Mouse (Mus musculus) c-Kit-negative CD71-positive TER-119-positive erythroid progenitor cells, embryonic 14.5 days (primary cell): ENCODE measurements around the gene Sall4.

Source experiments
- DNase-seq: peaks from one replicate; pipeline ENCODE4 v3.0.0-alpha.2; 2013; ENCODE audit warnings: low read depth, low spot score

Sall4 gene

DNA sequence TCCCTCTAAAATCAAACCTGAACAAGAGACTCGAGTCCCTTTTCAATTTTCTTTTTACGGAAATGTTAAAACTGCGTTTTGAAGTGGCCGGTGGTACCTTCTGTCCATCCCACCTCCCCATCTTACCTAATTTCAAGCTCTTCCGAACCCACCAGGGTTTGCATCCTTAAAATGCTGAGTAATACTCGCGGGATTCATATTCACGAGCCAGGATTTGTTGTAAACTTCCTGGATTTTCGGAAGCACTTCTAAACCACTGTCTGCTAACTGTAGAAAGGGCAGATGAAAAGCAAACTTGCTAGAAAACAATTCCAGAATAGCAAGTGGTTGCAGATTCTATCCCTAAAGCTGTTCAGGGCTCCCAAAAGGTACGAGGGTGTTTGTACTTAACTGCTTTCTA lies at the start of gene Sall4:
Gene Sall4 (minus strand): TSS at position 362 of the 400 bp plus-strand sequence.
- no peak for DNase-seq

DNA sequence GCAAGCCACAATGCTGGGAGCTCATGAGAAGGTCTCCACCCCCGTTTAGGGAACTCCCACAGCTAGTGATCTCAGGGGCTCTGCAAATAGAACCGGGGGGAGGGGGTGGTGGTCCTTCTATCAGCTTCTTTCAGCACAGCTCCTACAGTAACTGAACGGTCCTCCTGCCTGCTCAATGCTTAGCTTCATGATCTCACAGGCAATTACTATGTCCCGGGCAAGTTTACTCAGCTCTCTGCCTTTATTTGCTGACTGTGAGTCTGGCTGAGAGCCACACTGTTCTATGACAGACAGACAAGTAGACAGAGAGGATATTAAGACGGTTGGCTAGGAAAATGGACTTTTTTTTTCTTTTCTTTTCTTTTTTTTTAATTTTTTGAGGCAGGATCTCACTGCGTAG lies 45.5 kb upstream of the Sall4 start:
- no peak for DNase-seq

DNA sequence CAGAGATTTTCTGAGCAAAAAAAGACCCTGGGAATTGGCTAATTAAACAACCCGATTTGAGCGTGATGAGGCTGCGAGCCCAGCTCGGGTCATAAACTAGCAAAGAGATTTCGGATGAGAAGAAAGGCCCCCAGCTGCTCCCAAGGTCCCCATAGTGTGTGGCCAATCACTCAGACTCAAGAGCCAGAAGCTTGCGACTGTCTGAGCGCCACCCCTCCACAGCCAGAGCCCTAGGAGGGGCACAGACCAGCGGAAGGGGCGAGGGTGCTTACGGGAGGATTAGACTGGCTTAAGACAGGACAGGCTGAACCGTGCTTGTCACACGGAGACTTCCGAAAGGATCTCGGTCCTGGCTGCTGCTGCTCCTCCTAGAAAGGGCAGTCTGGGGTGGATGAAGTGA lies 42.2 kb upstream of the Sall4 start:
- DNase-seq, result no peak

- no peak for DNase-seq
Observed at GRCm38 (mm10) chr2:168807681-168808080, 39.9 kb upstream of the Sall4 start.

GRCm38 (mm10) chr2:168803849-168804248 lies 36.1 kb upstream of the Sall4 start:
- no peak for DNase-seq

- no peak for DNase-seq
Observed at GRCm38 (mm10) chr2:168799326-168799725, 31.6 kb upstream of the Sall4 start.

DNA sequence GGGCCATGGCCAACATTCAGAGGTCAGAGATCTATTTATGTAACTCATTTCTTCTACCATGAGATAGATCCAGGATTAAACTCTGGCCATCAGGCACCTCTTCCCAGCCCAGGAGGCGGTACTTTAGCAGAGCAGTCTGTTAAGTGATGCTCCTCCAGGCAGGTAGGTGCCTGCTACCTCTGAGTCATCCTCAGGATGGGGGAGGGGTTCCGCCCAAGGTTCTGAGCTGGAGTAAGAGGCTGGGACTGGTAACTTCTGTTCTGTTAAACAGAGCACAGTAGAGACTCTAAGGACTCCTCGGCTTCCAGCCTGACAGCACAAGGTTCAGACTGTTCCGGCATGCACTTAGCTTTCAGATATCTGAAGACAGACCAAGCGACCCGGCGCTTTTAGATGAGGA lies 31.2 kb upstream of the Sall4 start:
- no peak for DNase-seq

- DNase-seq, result no peak
Observed at GRCm38 (mm10) chr2:168791115-168791802, 23.5 kb upstream of the Sall4 start.

- DNase-seq, result no peak
Observed at GRCm38 (mm10) chr2:168786174-168786573, 18.4 kb upstream of the Sall4 start.

- no peak for DNase-seq
Observed at GRCm38 (mm10) chr2:168780596-168780995, 12.9 kb upstream of the Sall4 start.

- DNase-seq, result no peak
Observed at GRCm38 (mm10) chr2:168780024-168780423, 12.3 kb upstream of the Sall4 start.

DNA sequence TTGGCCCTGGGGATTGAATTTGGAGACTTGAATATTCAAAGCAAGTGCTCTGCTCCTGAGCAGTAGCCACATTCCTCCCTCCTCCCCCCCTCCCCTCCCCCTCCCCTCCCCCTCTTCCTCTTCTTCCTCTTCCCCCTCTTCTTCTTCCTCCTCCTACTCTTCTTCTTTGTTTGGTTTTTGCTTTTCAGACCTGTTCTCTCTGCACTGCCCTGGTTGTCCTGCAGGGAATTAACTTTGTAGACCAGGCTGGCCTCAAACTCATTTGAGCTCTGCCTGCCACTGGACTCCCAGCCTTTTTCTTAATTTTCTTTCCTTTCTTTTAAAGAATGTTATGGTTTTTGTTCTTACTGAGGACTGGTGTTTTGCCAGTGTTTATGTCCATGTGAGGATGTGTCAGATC lies 9.7 kb upstream of the Sall4 start:
- DNase-seq, result no peak

DNA sequence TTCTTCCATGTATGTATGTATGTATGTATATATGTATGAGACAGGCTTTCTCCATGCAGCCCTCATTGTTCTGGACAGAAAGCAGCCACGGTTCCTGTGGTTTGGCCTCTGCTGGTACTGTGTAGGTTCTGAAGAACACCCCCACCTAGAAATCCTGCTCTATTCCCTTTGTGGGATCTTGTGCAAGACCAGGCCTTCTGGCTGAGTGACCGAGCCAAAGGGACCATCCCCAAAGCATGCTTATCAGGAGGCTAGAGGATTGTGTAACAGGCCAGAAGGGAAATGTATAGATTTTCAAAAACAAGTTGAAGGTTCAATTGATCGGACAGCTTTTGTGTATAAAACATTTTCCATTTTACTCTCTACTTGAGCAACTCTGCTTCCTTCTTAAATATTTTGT lies 8.5 kb upstream of the Sall4 start:
- no peak for DNase-seq

GRCm38 (mm10) chr2:168769259-168769658 lies 1.5 kb upstream of the Sall4 start:
- DNase-seq, result no peak

GRCm38 (mm10) chr2:168766538-168767361 lies 993 bp downstream of the Sall4 start:
- DNase-seq, result no peak

DNA sequence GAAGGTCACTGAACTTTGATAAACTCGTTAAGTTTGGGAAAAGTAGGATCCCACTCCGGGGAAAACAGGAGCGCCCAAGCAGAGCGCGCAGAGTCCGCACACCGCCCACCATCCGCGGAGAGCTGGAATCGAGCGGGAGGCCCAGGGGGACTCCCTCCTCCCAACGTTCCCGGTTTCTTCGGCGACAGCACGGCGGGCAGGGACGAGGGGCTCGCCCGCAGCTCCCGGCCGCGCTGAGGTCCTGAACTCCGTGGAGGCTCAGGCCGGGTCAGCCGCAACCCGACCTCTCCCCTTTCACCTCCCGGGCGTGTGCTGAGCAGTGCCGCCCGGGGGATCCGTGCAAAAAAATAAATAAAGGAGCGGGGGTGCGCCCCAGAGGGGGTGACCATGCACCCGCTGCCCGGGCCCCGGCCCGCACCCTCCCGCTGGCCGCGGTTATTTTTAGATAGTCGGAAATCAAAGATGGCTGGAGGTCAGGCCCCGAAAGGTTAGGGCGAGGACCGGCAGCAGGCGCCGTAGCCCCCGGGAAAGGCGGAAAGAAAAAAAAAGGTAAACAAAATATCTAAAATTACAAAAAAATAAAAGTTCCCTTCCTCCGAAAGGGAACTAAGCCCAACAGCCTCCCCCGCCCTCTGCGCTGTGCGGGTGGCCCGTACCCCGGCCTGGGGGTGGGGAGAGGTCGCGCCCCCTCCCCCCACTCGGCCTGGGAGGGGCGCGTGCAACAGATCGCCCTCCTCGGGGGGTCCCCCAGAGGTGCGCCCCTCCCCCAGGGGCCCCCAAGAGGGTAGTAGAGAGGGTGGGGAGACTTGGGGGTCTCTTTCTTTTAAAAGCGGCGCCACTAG lies 1.8 kb downstream of the Sall4 start:
- no peak for DNase-seq

DNA sequence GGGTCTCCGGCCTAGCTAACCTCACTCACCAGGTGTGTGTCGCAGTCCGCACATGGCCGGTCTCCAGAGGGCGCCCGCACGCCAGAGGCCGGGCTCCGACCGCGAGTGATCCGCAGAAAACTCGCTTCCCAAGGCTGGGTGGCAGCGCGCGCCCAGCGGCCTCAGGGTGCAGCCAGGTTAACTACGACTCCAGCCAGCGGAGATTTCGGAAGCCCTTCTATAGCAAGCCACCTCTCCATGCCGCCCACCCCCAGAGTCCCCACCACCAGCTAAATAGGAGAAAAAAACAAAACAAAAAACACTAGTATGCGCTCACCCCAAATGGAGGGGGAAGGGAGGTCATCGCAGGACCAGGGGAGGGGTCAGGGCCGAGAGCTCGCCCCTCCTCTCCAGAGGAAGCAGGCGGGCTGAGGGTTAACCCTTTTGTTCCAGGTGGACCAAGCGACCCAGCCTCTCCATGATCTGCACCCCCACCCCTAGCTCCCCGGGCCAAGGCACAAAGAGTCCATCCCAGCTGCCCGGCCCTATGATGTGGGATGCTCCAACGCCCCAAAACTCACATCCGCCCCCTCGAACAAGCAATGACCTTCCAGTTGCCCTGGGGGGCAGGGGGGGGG lies 2.6 kb downstream of the Sall4 start:
- DNase-seq, result no peak

DNA sequence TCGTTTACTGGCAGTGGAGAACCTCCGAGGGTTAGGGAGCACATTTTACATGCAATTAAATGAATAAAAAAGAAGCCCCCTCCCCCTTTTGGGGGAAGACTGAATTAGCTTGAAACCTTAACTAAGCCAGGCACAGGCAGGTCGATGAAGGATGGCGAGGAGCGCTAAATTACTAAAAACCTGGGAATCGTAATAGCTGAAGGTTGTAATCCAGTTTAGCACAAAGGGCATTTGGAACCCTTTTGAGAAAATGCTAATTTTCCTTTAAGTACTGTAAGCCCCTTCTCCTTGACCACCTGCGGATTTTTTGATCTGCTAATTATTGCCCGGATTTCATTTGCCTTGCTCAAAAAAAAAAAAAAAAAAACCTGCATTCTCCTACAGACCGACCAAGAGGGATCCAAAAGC lies 3.3 kb downstream of the Sall4 start:
- no peak for DNase-seq

- DNase-seq, result no peak
Observed at GRCm38 (mm10) chr2:168763785-168764184, 4.0 kb downstream of the Sall4 start.

DNA sequence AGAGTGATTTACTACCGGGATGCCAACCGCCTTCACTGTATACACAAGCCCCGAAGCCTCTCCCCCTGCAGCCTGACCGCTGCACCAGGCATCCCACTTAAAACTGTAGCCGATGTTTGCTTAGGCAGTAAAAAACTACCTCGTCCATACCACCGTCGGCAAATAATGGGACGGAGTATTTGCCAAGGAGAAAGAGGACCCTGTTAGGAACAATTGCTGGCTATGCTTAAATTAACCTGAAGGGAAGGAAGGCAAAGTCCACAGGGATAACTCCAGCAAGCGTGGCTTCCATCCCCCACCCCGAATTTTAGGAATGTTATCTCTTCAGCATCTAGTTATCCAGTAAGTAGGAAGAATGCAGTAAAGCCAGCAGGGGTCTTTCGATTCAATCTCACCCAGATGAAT lies 5.3 kb downstream of the Sall4 start:
- DNase-seq, result no peak

DNA sequence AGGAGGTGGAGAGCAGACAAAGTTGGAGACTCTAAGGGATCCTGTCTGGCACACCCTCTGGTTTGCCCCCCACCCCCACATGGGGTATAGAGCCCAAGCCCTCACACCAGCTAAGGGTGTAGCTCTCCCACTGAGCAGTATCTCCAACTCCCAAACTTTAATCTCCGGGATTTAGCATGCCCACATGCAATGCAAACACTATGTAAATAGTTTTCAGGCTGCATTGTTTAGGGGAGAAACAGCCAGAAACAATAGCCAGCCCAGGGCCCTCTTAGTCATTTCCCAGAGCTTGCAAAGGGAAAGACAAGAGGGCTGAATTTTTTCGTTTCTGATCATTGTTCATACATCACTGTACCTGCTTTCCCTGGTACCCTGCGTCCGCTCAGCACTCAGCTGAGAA lies 5.8 kb downstream of the Sall4 start:
- DNase-seq, result no peak

DNA sequence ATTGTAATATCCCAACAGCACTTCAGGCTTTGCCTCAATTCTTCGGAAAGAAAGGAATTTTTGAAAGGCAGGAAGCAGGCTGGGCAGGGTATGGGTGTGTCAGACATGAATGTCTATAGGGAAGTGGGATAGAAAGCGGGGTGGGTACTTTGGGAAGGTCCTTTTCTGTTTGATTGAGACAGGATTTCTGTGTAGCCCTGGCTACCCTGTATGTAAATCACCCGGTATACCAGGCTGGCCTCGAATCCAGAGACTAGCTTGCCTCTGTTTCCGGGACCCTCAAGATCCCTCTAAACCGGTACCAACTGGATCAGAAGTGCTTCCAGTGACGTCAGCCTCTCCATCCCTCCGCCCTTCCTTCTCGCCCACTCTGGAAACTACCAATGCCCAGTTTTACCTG lies 6.6 kb downstream of the Sall4 start:
- DNase-seq, result no peak
